Mouse (Mus musculus) kidney, postnatal 0 days (tissue): ENCODE data around the gene Pik3r6. TPM values are rescaled to one million over a fixed set of nuclear protein-coding genes. Genes with fewer than 3 reads are reported as not detected.

Source experiments
- ATAC-seq: fragments of 200-750 bp; cut with Nextera tagmentation; replicated peaks from 2 replicates; pipeline ENCODE4 v1.8.0; 2017; ENCODE audit warnings: low read depth, moderate number of reproducible peaks, moderate TSS enrichment, moderate library complexity; ENCODE audit not compliant: low FRiP score
- DNase-seq: peaks from one replicate; pipeline ENCODE4 v3.0.0-alpha.2; 2016; ENCODE audit warnings: low spot score
- H3K27ac ChIP-seq: fragments of 300-500 bp; sonication (generic); 2 replicates; pipeline ENCODE4 v1.5.1; 2014; ENCODE audit warnings: mild to moderate bottlenecking
- H3K27me3 ChIP-seq: fragments of 300-500 bp; sonication (generic); 2 replicates; pipeline ENCODE4 v1.6.1; 2014; ENCODE audit warnings: low read length, mixed read lengths; ENCODE audit not compliant: insufficient read depth
- H3K36me3 ChIP-seq: fragments of 300-500 bp; sonication (generic); 2 replicates; pipeline ENCODE4 v1.6.1; 2014; ENCODE audit warnings: low read length, mixed read lengths; ENCODE audit not compliant: insufficient read depth
- H3K4me1 ChIP-seq: fragments of 300-500 bp; sonication (generic); replicated peaks from 2 replicates; pipeline ENCODE4 v1.6.1; 2014; ENCODE audit warnings: antibody characterized with exemption, low read length, mixed read lengths; ENCODE audit not compliant: insufficient read depth
- H3K4me2 ChIP-seq: fragments of 300-500 bp; sonication (generic); 2 replicates; pipeline ENCODE4 v1.6.1; 2014; ENCODE audit warnings: mild to moderate bottlenecking, low read length, moderate library complexity, mixed read lengths
- H3K4me3 ChIP-seq: fragments of 300-500 bp; sonication (generic); replicated peaks from 2 replicates; pipeline ENCODE4 v1.5.1; 2014; ENCODE audit warnings: low read depth, low read length
- H3K9ac ChIP-seq: fragments of 300-500 bp; sonication (generic); 2 replicates; pipeline ENCODE4 v1.6.1; 2014; ENCODE audit warnings: low read depth, low read length
- H3K9me3 ChIP-seq: fragments of 300-500 bp; sonication (generic); replicated peaks from 2 replicates; pipeline ENCODE4 v1.6.1; 2016; ENCODE audit warnings: low read length, inconsistent platforms, mixed read lengths
- CTCF ChIP-seq: IDR thresholded peaks from 2 replicates; pipeline ENCODE4 v1.5.1; 2016; ENCODE audit warnings: antibody characterized with exemption, low read depth, mild to moderate bottlenecking, moderate library complexity
- WGBS: fragments of 180-500 bp; shearing (Covaris S2); extraction: QIAGEN DNeasy Blood & Tissue Kit; methylation state at CpG from one replicate; pipeline ENCODE4 v1.1.7; 2014; 5-methylcytosine and 5-hydroxymethylcytosine counted together
- polyA plus RNA-seq: library from polyadenylated mRNA; unstranded; fragments of >200 nt; fragmentation: Nextera tagmentation; extraction: Ambion mirVana; gene quantifications from 2 replicates; pipeline ENCODE4 v1.2.1, GENCODE M21; 2015

Pik3r6 gene
- polyA plus RNA-seq, 1 experiment from 2014 or later, result 3.9 TPM

GRCm38 (mm10) chr11:68520439-68520838, 17.6 kb downstream of the Pik3r6 start:
- Histone ChIP-seq H3K4me1 (no peaks in the 10 kb centered on the region), H3K4me2 (no peak overlapping the region), H3K4me3 (no peak overlapping the region), H3K27ac (no peak overlapping the region), H3K9me3 (no peaks in the 10 kb centered on the region), H3K9ac (no peak overlapping the region), H3K36me3 (no peaks in the 10 kb centered on the region), H3K27me3 (no peaks in the 10 kb centered on the region)
- WGBS, result 78% methylated on average over 2 of the region's 2 CpGs
- ATAC-seq (no peak), DNase-seq (no peak)
- TF ChIP-seq CTCF, result no peak

GRCm38 (mm10) chr11:68521352-68521751, 18.5 kb downstream of the Pik3r6 start:
- DNase-seq (no peak), ATAC-seq (no peak)
- Histone ChIP-seq H3K4me1 (no peaks in the 10 kb centered on the region), H3K27ac (no peak overlapping the region), H3K9me3 (no peaks in the 10 kb centered on the region), H3K4me2 (no peak overlapping the region), H3K4me3 (no peak overlapping the region), H3K36me3 (no peaks in the 10 kb centered on the region), H3K9ac (no peak overlapping the region), H3K27me3 (no peaks in the 10 kb centered on the region)
- WGBS, result 84% methylated on average over 5 of the region's 5 CpGs
- no peak; the same call in 1 of the 2 replicates for TF ChIP-seq CTCF

DNA sequence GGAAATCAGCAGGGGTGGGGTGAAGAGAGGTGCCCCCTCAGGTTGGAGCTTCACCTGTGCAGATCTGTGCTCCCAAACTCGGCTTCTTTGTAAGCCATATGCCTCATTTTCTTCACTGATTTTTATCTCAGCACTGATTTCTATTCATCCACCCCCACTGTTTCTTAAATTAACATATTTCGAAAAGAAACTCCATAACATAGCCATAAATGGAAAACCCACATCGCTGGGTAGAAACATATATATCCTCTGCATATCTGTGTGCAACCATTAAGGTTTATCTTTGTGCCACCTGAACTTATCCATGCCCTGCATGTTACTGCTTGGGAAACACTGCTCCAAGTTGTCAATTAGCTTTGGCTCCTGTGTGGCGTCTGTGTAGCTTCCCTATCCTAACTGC, 23.6 kb downstream of the Pik3r6 start:
- DNase-seq, result no peak
- H3K4me3 ChIP-seq, result no peak overlapping the region
- WGBS, result 76% methylated on average over 4 of the region's 4 CpGs

DNA sequence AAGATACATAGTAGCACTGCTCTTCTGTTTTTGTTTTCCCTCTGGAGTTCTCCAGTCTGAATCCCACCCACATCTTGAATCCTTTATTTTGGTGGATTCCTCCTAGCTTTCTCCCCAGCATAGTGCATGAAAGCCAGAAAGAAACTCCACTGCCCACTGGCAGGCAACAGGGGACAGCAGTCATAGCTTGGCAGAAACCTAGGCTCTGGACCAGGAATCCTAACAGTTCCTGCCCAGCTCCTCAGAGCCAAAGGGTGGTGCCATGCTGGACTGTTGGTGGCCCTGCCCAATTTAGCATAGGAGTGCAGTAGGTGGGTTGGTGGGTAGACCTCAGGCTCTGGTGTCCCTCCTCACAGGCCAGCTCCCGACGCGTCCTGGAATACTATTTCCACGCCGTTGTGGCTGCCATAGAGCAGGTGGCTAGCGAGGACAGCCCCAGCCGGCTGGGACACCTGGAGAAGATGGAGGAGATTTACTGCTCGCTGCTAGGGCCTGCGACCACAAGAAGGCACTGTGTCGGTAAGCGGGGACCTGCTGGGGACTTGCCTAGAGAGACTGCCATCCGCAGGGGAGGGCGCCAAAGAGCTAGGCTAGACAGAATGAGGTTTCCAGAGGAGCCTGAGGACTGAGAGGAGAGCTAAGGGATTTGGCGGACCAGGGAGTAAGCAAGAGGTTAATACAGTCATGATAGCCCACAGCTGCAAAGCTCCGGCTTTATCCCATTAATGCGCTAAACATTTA, 28.4 kb downstream of the Pik3r6 start:
- Histone ChIP-seq H3K4me2 (no peak overlapping the region), H3K9me3 (no peaks in the 10 kb centered on the region), H3K36me3 (no peaks in the 10 kb centered on the region), H3K27ac (no peak overlapping the region), H3K4me1 (no peaks in the 10 kb centered on the region), H3K9ac (no peak overlapping the region), H3K4me3 (no peak overlapping the region), H3K27me3 (no peaks in the 10 kb centered on the region)
- DNase-seq (peak; percentile 79), ATAC-seq (no peak)
- peak; percentile 74 for TF ChIP-seq CTCF
- 21% methylated on average over 16 of the region's 16 CpGs for WGBS

More for the DNA sequence above, 23.6 kb downstream of the Pik3r6 start:
- ATAC-seq, result no peak
- Histone ChIP-seq H3K27me3 (no peaks in the 10 kb centered on the region), H3K36me3 (no peaks in the 10 kb centered on the region), H3K27ac (no peak overlapping the region), H3K4me2 (no peak overlapping the region), H3K9me3 (no peaks in the 10 kb centered on the region), H3K4me1 (no peaks in the 10 kb centered on the region), H3K9ac (no peak overlapping the region)
- no peak for TF ChIP-seq CTCF

DNA sequence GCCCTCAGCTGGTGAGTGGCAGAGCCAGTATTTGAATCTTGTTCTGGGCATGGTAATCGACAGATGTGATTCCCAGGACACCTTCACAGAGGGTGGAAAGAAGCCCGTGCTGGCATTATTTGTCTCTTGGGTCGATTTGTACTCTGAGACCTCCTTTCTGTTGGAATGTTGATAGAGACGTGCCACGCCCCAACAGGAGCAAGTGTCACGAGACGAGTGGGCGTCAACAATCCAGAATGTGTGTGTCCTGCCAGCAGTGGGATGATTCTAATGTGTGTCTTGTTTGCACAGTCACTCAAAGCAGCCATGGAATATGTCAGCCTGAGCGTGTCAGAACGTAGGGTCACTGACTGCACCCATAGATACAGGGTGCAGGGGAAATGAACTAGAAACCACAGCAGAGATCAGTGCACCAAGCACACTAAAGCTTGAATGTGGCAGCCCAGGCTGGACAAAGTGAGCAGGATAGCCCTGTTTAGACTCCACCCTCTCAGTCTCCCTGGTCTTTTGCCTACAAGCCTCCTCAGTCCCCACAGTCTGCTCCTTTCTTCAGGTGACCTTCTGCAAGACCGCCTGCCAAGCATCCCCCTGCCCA, 29.2 kb downstream of the Pik3r6 start:
- Histone ChIP-seq H3K9me3 (no peaks in the 10 kb centered on the region), H3K4me3 (no peak overlapping the region), H3K4me1 (no peaks in the 10 kb centered on the region), H3K4me2 (no peak overlapping the region), H3K27me3 (no peaks in the 10 kb centered on the region), H3K36me3 (no peaks in the 10 kb centered on the region), H3K9ac (no peak overlapping the region), H3K27ac (no peak overlapping the region)
- TF ChIP-seq CTCF, result no peak
- 61% methylated on average over 11 of the region's 11 CpGs for WGBS
- DNase-seq (no peak), ATAC-seq (no peak)

DNA sequence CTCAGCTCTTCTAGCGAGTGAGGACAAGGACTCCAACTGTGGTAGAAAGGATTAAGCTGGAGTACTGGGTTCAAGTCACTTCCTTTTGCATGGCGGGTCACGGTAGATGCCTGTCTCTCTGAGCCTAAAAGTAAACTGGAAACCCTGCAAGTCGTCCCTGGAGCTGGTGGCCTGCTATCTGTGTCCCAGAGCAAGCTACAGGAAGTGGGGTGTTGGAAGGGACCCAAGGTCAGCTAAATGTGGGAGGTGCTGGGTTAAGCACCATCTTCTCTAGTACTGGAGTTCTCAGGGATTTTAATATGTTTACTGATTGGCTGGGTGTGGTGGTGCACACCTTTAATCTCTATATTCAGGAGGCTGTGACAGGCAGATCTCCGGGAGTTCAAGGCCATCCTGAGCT, 30.0 kb downstream of the Pik3r6 start:
- Histone ChIP-seq H3K27me3 (no peaks in the 10 kb centered on the region), H3K4me1 (no peaks in the 10 kb centered on the region), H3K4me3 (no peak overlapping the region), H3K9me3 (no peaks in the 10 kb centered on the region), H3K4me2 (no peak overlapping the region), H3K9ac (no peak overlapping the region), H3K36me3 (no peaks in the 10 kb centered on the region), H3K27ac (no peak overlapping the region)
- no peak for TF ChIP-seq CTCF
- 67% methylated on average over 5 of the region's 5 CpGs for WGBS
- ATAC-seq (no peak), DNase-seq (no peak)
